Mouse (Mus musculus) urinary bladder, postnatal 10 days (tissue): Measurements from ENCODE around the gene Myo1f.
"Not testable (repeated sequence)": the region's sequence is repeated elsewhere in the genome, so short reads cannot be mapped to it uniquely, and the experiment has no call there.

Experiments used
- DNase-seq: peaks from one replicate; pipeline ENCODE4 v3.0.0; 2022; ENCODE audit warnings: low spot score

Myo1f gene

GRCm38 (mm10) chr17:33584061-33584460, 28.6 kb downstream of the Myo1f start:
- no peak for DNase-seq

- DNase-seq = no peak
Measured at GRCm38 (mm10) chr17:33586011-33586410, 30.5 kb downstream of the Myo1f start.

- DNase-seq = no peak
Measured at GRCm38 (mm10) chr17:33597271-33597670, 41.8 kb downstream of the Myo1f start.

GRCm38 (mm10) chr17:33598506-33598905, 43.0 kb downstream of the Myo1f start:
- DNase-seq = no peak

- DNase-seq = no peak
Measured at GRCm38 (mm10) chr17:33599836-33600475, 44.4 kb downstream of the Myo1f start.

- DNase-seq = no peak
Measured at GRCm38 (mm10) chr17:33600831-33601230, 45.3 kb downstream of the Myo1f start.

- no peak for DNase-seq
Measured at GRCm38 (mm10) chr17:33601947-33602346, 46.4 kb downstream of the Myo1f start.

GRCm38 (mm10) chr17:33607273-33607672, 51.8 kb downstream of the Myo1f start:
- no peak for DNase-seq

GRCm38 (mm10) chr17:33610548-33610947, 55.0 kb downstream of the Myo1f start:
- DNase-seq = no peak

- not testable (repeated sequence) for DNase-seq
Measured at GRCm38 (mm10) chr17:33613726-33614125, 58.2 kb downstream of the Myo1f start.

GRCm38 (mm10) chr17:33627281-33627680, 71.8 kb downstream of the Myo1f start:
- DNase-seq = no peak

GRCm38 (mm10) chr17:33628621-33629486, 73.3 kb downstream of the Myo1f start, which contains the start of gene Zfp414:
TSS of gene Zfp414 (plus strand) at chr17:33629090.
- peak; percentile 74 for DNase-seq

- DNase-seq = no peak
Measured at GRCm38 (mm10) chr17:33629487-33630125, 74.1 kb downstream of the Myo1f start.

GRCm38 (mm10) chr17:33630171-33630895, 74.8 kb downstream of the Myo1f start:
- no peak for DNase-seq

GRCm38 (mm10) chr17:33631236-33631635, 75.7 kb downstream of the Myo1f start:
- DNase-seq = no peak

GRCm38 (mm10) chr17:33631796-33632195, 76.3 kb downstream of the Myo1f start:
- DNase-seq = no peak

- DNase-seq = no peak
Measured at GRCm38 (mm10) chr17:33637038-33637437, 81.5 kb downstream of the Myo1f start.

- no peak for DNase-seq
Measured at GRCm38 (mm10) chr17:33637516-33638276, 82.2 kb downstream of the Myo1f start, which contains the start of gene Pram1. TSS of gene Pram1 (plus strand) at chr17:33638056.

- no peak for DNase-seq
Measured at GRCm38 (mm10) chr17:33639743-33640142, 84.2 kb downstream of the Myo1f start.

GRCm38 (mm10) chr17:33644068-33644467, 88.6 kb downstream of the Myo1f start:
- DNase-seq = no peak

- no peak for DNase-seq
Measured at GRCm38 (mm10) chr17:33645073-33645472, 89.6 kb downstream of the Myo1f start.
